Mouse (Mus musculus) CD8-positive naive resting alpha-beta T cell, adult 57 days (primary cell): ENCODE measurements around the gene Entpd6. TPM values are rescaled to one million over a fixed set of nuclear protein-coding genes. Genes with fewer than 3 reads are reported as not detected.

Experiments
- total RNA-seq: library from RNA; stranded (reverse); gene quantifications from one replicate; pipeline ENCODE4 v1.2.4, GENCODE M21; 2023

The Entpd6 gene
- 32.9 TPM for total RNA-seq

DNA sequence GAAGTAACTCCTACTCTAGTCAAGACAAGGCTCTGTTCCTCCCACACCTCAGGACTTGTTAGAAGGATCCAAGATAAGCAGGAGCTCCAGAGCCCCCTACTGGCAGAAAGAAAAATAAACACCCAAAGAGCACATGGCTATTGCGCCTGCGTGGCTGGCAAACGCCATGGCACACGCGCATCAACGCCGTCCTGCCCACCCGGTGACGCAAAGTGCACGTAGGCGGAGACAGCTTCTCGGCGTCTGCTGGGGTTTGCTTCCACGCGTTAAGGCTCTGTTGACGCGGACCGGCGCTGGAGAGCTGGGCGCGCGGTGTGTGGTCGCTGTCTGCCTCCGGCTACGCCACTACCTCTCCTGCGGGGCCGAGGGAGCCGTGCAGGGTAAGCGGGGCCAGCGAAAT is at the start of gene Entpd6:
Gene Entpd6, plus strand, starts transcription at position 189 of the 400 bp plus-strand sequence.

DNA sequence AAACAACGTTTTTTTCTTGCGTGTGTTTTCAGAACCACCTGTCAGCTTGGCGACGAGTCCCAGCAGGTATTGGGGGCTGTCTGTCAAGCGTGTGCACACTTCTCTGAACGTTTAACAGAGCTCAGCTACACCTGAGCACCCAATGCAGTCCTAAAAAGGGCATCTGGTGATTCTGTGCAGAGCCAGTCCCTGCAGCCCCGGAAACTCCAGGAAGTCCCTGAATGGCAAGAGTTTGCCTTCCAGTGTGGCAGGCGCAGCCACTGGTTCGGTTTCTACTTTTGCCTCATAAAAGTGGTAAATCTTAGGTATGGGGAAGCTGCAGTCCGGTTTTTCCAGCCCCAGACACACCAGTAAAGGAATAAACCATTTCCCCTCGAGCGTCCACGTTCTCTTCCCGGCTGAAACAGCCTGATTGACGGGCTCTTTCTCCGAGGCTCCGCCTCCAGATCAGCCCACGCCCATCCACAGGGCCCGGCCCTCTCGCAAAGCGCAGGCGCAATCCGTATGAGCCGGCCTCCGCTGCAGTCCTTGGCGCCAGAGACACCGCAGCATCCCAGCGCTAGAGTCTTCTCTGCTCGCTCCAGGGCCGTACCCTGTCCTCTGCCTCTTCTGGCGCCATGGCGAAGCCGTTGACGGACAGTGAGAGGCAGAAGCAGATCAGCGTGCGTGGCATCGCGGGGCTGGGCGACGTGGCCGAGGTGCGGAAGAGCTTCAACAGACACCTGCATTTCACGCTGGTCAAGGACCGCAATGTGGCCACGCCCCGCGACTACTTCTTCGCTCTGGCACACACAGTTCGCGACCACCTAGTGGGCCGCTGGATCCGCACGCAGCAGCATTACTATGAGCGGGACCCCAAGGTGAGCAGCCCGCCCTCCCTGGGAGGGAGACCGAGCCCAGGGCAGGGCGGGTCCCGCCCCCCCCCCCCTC is 37.7 kb downstream of the Entpd6 start, which contains the start of gene Pygb:
Gene Pygb, plus strand, starts transcription at position 485 of the 930 bp plus-strand sequence.

Other genes with a start within 250 kb of the Entpd6 start
- gene Cst7, start 178.6 kb upstream of the Entpd6 start, total RNA-seq = 50.5 TPM
- 28.0 TPM for gene Apmap, start 140.5 kb upstream of the Entpd6 start, total RNA-seq
- gene Acss1, start 80.5 kb upstream of the Entpd6 start, total RNA-seq = 56.8 TPM
- not detected for gene Vsx1, start 59.7 kb upstream of the Entpd6 start, total RNA-seq
- 56.0 TPM for gene Pygb, start 37.7 kb downstream of the Entpd6 start, total RNA-seq
- gene Abhd12, start 155.7 kb downstream of the Entpd6 start, total RNA-seq = 36.8 TPM
- 0.80 TPM for gene Gins1, start 156.4 kb downstream of the Entpd6 start, total RNA-seq